Mouse (Mus musculus) ES-E14 (cell line): ENCODE data around the gene Map4. TPM values are rescaled to one million over a fixed set of nuclear protein-coding genes. Genes with fewer than 3 reads are reported as not detected.
A peak's percentile ranks its signal among the peaks of the same experiment; 100 is the strongest.

Experiments used
- DNase-seq: peaks from one replicate; pipeline ENCODE4 v3.0.0-alpha.2; 2013; ENCODE audit warnings: low read depth, low spot score
- H3K27ac ChIP-seq: 2 replicates; pipeline ENCODE4 v1.5.1; 2012; ENCODE audit warnings: low read depth, mild to moderate bottlenecking, low read length, moderate library complexity, mixed read lengths; ENCODE audit not compliant: poor library complexity, insufficient read depth, severe bottlenecking
- H3K36me3 ChIP-seq: 2 replicates; pipeline ENCODE4 v1.6.1; 2012; ENCODE audit warnings: mild to moderate bottlenecking, low read length, moderate library complexity, mixed read lengths; ENCODE audit not compliant: control insufficient read depth, poor library complexity, insufficient read depth, severe bottlenecking
- H3K4me1 ChIP-seq, 2 experiments: fragments of 150-350 bp in 1 of 2; sonication (generic) in 1 of 2; 2 replicates each; pipeline ENCODE4 v1.6.1; 2012; ENCODE audit warnings: low read length in 2 of 2, mild to moderate bottlenecking in 1 of 2, mixed read lengths in 1 of 2; ENCODE audit not compliant: control insufficient read depth in 2 of 2, insufficient read depth in 2 of 2, poor library complexity in 1 of 2
- H3K4me3 ChIP-seq, 2 experiments: fragments of 150-350 bp in 1 of 2; sonication (generic) in 1 of 2; 2 replicates each; pipeline ENCODE4 v1.5.1; 2012; ENCODE audit warnings: low read length in 2 of 2, low read depth in 1 of 2, mild to moderate bottlenecking in 1 of 2, mixed read lengths in 1 of 2; ENCODE audit not compliant: insufficient read depth in 1 of 2, poor library complexity in 1 of 2, severe bottlenecking in 1 of 2
- H3K9ac ChIP-seq: 2 replicates; pipeline ENCODE4 v1.6.1; 2012; ENCODE audit warnings: low read depth, mild to moderate bottlenecking, low read length, mixed read lengths; ENCODE audit not compliant: poor library complexity, insufficient read depth, severe bottlenecking
- H3K9me3 ChIP-seq: fragments of 150-350 bp; sonication (generic); 2 replicates; pipeline ENCODE4 v1.6.1; 2012; ENCODE audit warnings: low read depth, mild to moderate bottlenecking, low read length; ENCODE audit not compliant: control insufficient read depth, insufficient read depth
- CHD2 ChIP-seq: IDR thresholded peaks from 2 replicates; pipeline ENCODE4 v1.6.1; 2014; ENCODE audit warnings: mild to moderate bottlenecking, low read depth, low read length, inconsistent platforms
- HCFC1 ChIP-seq: IDR thresholded peaks from 2 replicates; pipeline ENCODE4 v1.6.1; 2012; ENCODE audit warnings: low read length, inconsistent platforms, borderline replicate concordance; ENCODE audit not compliant: insufficient read depth
- MAFK ChIP-seq: IDR thresholded peaks from 2 replicates; pipeline ENCODE4 v1.6.1; 2014; ENCODE audit warnings: mild to moderate bottlenecking, low read depth, low read length, inconsistent platforms; ENCODE audit not compliant: insufficient read depth
- ZC3H11A ChIP-seq: IDR thresholded peaks from 2 replicates; pipeline ENCODE4 v1.6.1; 2012; ENCODE audit warnings: low read depth, mild to moderate bottlenecking, inconsistent platforms, low read length, borderline replicate concordance
- ZNF384 ChIP-seq: IDR thresholded peaks from 2 replicates; pipeline ENCODE4 v1.6.1; 2012; ENCODE audit warnings: low read depth, low read length, inconsistent platforms
- in situ Hi-C, 2 experiments: fragments of 600-800 bp; cut with MboI; formaldehyde crosslinking; loops; one replicate each; pipeline ENCODE4 v1.15.1; 2025; ENCODE audit warnings: low sequenced_read_pairs in 2 of 2, inconsistent platforms in 1 of 2; ENCODE audit not compliant: unreplicated experiment in 2 of 2
- total RNA-seq: library from RNA; depleted of rRNA; stranded (reverse); fragments of 300-350 nt; gene quantifications from 2 replicates; pipeline ENCODE4 v1.2.3, GENCODE M21; 2012

Gene Map4
- total RNA-seq, 1 experiment, result 61.4 TPM

DNA sequence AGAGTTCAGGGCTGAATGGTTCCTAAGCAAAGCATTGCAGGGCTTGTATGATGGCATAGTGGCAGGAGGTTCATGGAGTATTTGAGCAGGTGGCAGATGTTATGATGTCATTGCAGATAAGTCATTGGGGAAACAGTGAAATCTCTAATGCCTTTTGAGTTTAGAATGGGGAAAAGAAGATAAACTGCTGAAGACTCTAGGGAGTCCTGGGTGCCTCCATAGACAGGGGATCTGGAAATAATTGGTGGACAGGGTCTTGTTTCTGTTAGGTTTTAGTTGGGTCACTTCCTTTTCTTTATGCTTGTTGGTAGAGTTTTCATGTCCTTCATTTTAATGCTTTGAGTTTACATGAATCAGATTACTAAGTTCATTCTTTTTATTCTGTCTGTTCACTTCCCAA is 116.0 kb downstream of the Map4 start:
- no peaks in the 10 kb centered on the region for H3K9me3 ChIP-seq
- peaks cover 0 to 5% of the 10 kb centered on the region in 2 experiments for H3K4me1 ChIP-seq
- no peak for TF ChIP-seq ZNF384
- TF ChIP-seq CHD2, result no peak
- no peak for TF ChIP-seq HCFC1
- TF ChIP-seq ZC3H11A, result no peak
- TF ChIP-seq MAFK, result no peak
- no peaks in the 10 kb centered on the region for H3K36me3 ChIP-seq
- H3K9ac ChIP-seq, result no peak overlapping the region
- in situ Hi-C loops, result no loop called here
- DNase-seq, result no peak
- no peak overlapping the region for H3K4me3 ChIP-seq
- H3K27ac ChIP-seq, result no peak overlapping the region

DNA sequence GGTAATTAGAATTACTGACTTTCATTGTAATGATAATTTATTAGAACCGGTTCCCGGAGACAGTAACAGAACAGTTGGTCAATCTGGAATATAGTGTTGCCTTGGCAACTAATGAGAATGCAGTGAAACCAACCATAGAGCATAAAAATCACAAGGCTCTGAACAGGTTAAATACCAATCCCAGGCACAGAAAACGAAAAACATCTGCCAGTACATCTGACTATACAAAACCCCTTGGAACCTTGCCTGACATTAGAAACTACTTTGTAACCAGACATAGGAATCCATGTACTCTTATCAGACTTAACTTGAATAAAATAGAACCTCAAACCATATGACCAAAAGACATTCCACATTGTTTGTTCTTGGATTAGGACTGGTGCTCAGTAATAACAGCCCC is 116.6 kb downstream of the Map4 start:
- TF ChIP-seq CHD2 (no peak), ZC3H11A (no peak)
- in situ Hi-C loops, result no loop called here
- H3K9me3 ChIP-seq, result no peaks in the 10 kb centered on the region
- H3K36me3 ChIP-seq, result 0 out of 2 replicates have a peak, but pooled peaks cover under 1% of the 10 kb centered on the region
- H3K4me1 ChIP-seq, result peaks cover under 1 to 5% of the 10 kb centered on the region in 2 experiments
- H3K4me3 ChIP-seq, result no peak overlapping the region
- no peak overlapping the region for H3K9ac ChIP-seq
- H3K27ac ChIP-seq, result no peak overlapping the region
- DNase-seq, result no peak

DNA sequence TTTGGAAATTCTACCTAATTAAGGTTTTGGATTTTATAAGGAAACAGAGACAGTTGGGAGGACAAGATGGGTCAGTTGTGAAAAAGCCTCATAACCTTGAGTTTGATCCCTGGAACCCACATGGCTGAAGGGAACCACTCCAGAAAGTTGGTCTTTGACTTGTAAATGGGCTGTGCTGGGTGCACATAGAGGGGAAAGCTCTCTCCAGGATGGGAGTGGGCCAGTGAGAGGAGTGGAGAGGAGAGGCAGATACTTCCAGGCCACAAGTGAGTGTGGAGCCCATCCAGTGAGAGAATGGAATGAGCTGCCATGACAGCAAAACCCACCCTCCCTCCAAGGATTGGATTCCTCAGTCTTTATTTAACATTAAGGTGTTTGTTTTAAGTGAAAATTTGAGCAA is 119.9 kb downstream of the Map4 start:
- Histone ChIP-seq H3K9ac (no peak overlapping the region), H3K4me1 (peaks cover 5 to 7% of the 10 kb centered on the region in 2 experiments), H3K27ac (no peak overlapping the region), H3K4me3 (no peak overlapping the region), H3K9me3 (no peaks in the 10 kb centered on the region), H3K36me3 (0 out of 2 replicates have a peak, but pooled peaks cover 5% of the 10 kb centered on the region)
- TF ChIP-seq ZC3H11A (no peak), ZNF384 (no peak), HCFC1 (no peak), MAFK (no peak), CHD2 (no peak)
- no peak for DNase-seq
- in situ Hi-C loops, result no loop called here

DNA sequence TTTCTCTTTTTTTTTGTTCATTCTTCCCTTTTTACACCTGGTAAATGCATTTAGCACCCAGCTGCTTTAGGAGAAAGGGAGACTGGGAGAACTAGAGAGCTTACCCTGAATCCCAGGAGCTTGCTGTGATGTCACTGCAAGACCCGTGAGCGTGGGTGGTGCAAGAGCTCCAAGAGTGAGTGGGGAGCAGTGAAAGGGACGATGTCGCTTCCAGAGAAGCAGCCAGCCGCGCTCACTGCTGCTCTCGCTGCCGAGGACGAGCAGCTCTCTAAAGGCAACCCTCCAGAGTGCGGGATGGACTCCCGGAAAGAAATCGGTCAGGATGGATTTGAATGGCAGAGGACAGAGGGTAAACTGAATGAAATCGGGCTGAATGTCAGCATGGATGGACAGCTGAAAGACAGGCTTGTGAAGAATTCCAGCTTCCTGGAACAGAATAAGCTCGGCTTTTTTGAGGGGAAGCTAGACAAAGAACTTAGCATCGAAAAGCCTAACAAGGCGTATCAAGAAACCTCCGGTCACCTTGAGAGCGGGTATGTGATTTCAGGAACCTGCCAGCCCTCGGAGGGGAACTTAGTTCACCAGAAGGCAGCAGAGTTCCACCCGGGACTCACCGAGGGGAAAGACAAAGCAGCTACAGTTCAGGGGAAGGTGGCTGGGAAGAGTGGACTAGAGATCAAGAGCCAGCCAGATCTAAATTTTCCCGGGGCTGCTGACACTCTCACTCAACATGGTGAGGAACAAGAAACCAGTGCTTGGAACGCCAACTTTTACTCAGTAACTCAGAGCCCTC is 120.8 kb downstream of the Map4 start:
- in situ Hi-C loops, result no loop called here
- DNase-seq, result no peak
- Histone ChIP-seq H3K9ac (no peak overlapping the region), H3K36me3 (0 out of 2 replicates have a peak, but pooled peaks cover 5% of the 10 kb centered on the region), H3K4me1 (peaks cover 5 to 7% of the 10 kb centered on the region in 2 experiments), H3K27ac (no peak overlapping the region), H3K4me3 (peak overlapping the region in 1 of 2 experiments; percentile 14; a peak in 1 of 4 replicates), H3K9me3 (no peaks in the 10 kb centered on the region)
- TF ChIP-seq CHD2, result no peak
- no peak for TF ChIP-seq MAFK
- TF ChIP-seq HCFC1, result no peak
- no peak for TF ChIP-seq ZNF384
- TF ChIP-seq ZC3H11A, result no peak

DNA sequence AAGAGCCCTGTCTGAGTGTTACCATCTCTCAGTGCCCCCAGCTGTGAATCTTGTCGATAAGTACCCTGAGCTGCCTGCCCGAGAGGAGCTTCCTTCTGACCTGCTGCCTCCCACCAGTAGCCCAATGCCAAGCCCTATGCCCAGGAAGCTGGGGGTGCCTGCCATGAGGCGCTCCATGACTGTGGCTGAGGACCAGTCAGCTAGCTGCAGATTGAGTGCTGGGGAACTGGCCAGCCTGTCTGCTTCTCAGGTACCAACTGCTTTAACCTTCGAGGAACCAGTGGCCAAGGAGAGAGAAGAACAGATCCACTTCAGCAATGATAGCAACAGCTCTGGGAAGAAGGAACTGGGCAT is 121.7 kb downstream of the Map4 start:
- no peak for DNase-seq
- Histone ChIP-seq H3K27ac (no peak overlapping the region), H3K36me3 (0 out of 2 replicates have a peak, but pooled peaks cover 5% of the 10 kb centered on the region), H3K4me1 (peaks cover 5 to 7% of the 10 kb centered on the region in 2 experiments), H3K9me3 (no peaks in the 10 kb centered on the region), H3K4me3 (no peak overlapping the region), H3K9ac (no peak overlapping the region)
- TF ChIP-seq HCFC1 (no peak), CHD2 (no peak)
- in situ Hi-C loops, result no loop called here
